Mouse (Mus musculus): ENCODE measurements around the gene Smg8. TPM values are rescaled to one million over a fixed set of nuclear protein-coding genes. Genes with fewer than 3 reads are reported as not detected.

Gene Smg8
- total and polyA plus RNA-seq, 3 experiments, result 21.5 to 29.4 (median 27.9) TPM

- in situ Hi-C loops (cut with MboI; ENCODE audit: low pct_ligation_motif_present, low pct_unique_long_range_greater_than_20kb, low sequenced_read_pairs), result no loop called here
Measured at GRCm38 (mm10) chr11:87136233-87136632, 49.7 kb upstream of the Smg8 start.

GRCm38 (mm10) chr11:87126824-87127816 is 40.5 kb upstream of the Smg8 start, which contains the start of gene Trim37:
Gene Trim37, plus strand, starts transcription at chr11:87127077.
- in situ Hi-C loops (cut with MboI; ENCODE audit: low pct_ligation_motif_present, low pct_unique_long_range_greater_than_20kb, low sequenced_read_pairs), result no loop called here
- peak within 1 kb of the TSS; percentile 34 for H3K27ac ChIP-seq (ENCODE audit: insufficient read depth, low read depth)
- dilution Hi-C loops (cut with MboI; ENCODE audit: extremely low pct_ligation_motif_present, extremely low pct_unique_long_range_greater_than_20kb, low sequenced_read_pairs), result no loop called here
- no peaks in the 10 kb centered on the region for H3K9me3 ChIP-seq (replicated peaks; ENCODE audit: low read length)
- H3K4me3 ChIP-seq (replicated peaks in 1 of 3; ENCODE audit: low read depth in 2 of 3, low read length in 2 of 3, poor library complexity in 1 of 3), result peak within 1 kb of the TSS; percentile 66 to 94 (median 77)
- H3K79me2 ChIP-seq (replicated peaks; ENCODE audit: control insufficient read depth, extremely low read depth, insufficient read depth, poor library complexity, severe bottlenecking), result peaks cover 11% of the 10 kb centered on the region
- H3K4me1 ChIP-seq (ENCODE audit: control insufficient read depth in 1 of 2, insufficient read depth in 2 of 2), result peaks cover 3 to 29% of the 10 kb centered on the region in 2 experiments
- DNase-seq (ENCODE audit: extremely low read depth), result peak; percentile 91
- peak within 1 kb of the TSS; percentile 65 for H3K9ac ChIP-seq (ENCODE audit: insufficient read depth, low read depth)
- H3K27me3 ChIP-seq (replicated peaks), result no peaks in the 10 kb centered on the region
- peak within 1 kb of the TSS; percentile 89 for H3K4me2 ChIP-seq (ENCODE audit: insufficient read depth, low read depth, poor library complexity, severe bottlenecking)
- peaks cover 11 to 45% of the 10 kb centered on the region in 2 experiments for H3K36me3 ChIP-seq (replicated peaks in 1 of 2; ENCODE audit: control insufficient read depth in 1 of 2, insufficient read depth in 1 of 2, low read length in 1 of 2)
- no peak for TF ChIP-seq MEF2A (IDR thresholded peaks at IDR 0.05; ENCODE audit: borderline replicate concordance, low read depth, low read length)
- no peak for TF ChIP-seq PAX5 (IDR thresholded peaks at IDR 0.05; ENCODE audit: low read length)
- peak; percentile 87 for TF ChIP-seq NELFE (IDR thresholded peaks at IDR 0.05; ENCODE audit: low read depth, low read length)
- peak; percentile 57; the same call in 1 of the 2 replicates for TF ChIP-seq MAZ (IDR thresholded peaks at IDR 0.05; ENCODE audit: low read depth, low read length)
- no peak; the same call in 1 of the 2 replicates for TF ChIP-seq MAFK (IDR thresholded peaks at IDR 0.05; ENCODE audit: insufficient replicate concordance, low read length)
- no peak for TF ChIP-seq JUN (IDR thresholded peaks at IDR 0.05; ENCODE audit: insufficient read depth, low read depth, low read length)
- TF ChIP-seq USF2 (conservative IDR thresholded peaks at IDR 0.05; ENCODE audit: low read depth, low read length), result peak; percentile 53; the same call in 1 of the 2 replicates
- peak; percentile 81 for TF ChIP-seq ZMIZ1 (IDR thresholded peaks at IDR 0.05; ENCODE audit: low read depth, low read length)
- no peak for TF ChIP-seq CTCF (conservative IDR thresholded peaks at IDR 0.05 in 1 of 2, IDR thresholded peaks at IDR 0.05 in 1 of 2; ENCODE audit: low read depth in 2 of 2, low read length in 2 of 2)
- peak; percentile 26; the same call in 1 of the 2 replicates for TF ChIP-seq MYC (IDR thresholded peaks at IDR 0.05; ENCODE audit: low read depth, low read length)
- TF ChIP-seq BHLHE40 (IDR thresholded peaks at IDR 0.05; ENCODE audit: low read depth, low read length), result peak; percentile 75
- TF ChIP-seq TBP (conservative IDR thresholded peaks at IDR 0.05; ENCODE audit: low read depth, low read length), result no peak
- TF ChIP-seq HCFC1 (IDR thresholded peaks at IDR 0.05; ENCODE audit: low read depth, low read length), result peak; percentile 56
- peak; percentile 30; the same call in 1 of the 2 replicates for TF ChIP-seq TCF12 (IDR thresholded peaks at IDR 0.05; ENCODE audit: low read depth, low read length)
- TF ChIP-seq IRF4 (IDR thresholded peaks at IDR 0.05; ENCODE audit: low read depth, low read length), result no peak
- TF ChIP-seq EP300 (IDR thresholded peaks at IDR 0.05; ENCODE audit: low read length), result no peak
- TF ChIP-seq POLR2A (IDR thresholded peaks at IDR 0.05; ENCODE audit: low read depth, low read length), result peak; percentile 91
- no peak for TF ChIP-seq ZKSCAN1 (IDR thresholded peaks at IDR 0.05; ENCODE audit: borderline replicate concordance, low read depth, low read length)
- TF ChIP-seq NRF1 (IDR thresholded peaks at IDR 0.05; ENCODE audit: low read depth, low read length), result peak; percentile 84
- TF ChIP-seq GABPA (IDR thresholded peaks at IDR 0.05; ENCODE audit: insufficient replicate concordance, low read depth, low read length), result no peak
- TF ChIP-seq UBTF (IDR thresholded peaks at IDR 0.05; ENCODE audit: low read depth, low read length), result peak; percentile 82; the same call in 1 of the 2 replicates
- TF ChIP-seq ZNF384 (IDR thresholded peaks at IDR 0.05; ENCODE audit: low read depth, low read length), result 0 out of 2 replicates have a peak, but pooled peaks have one; percentile 47
- TF ChIP-seq RCOR1 (conservative IDR thresholded peaks at IDR 0.05; ENCODE audit: low read depth, low read length), result no peak

More at GRCm38 (mm10) chr11:87136233-87136632, 49.7 kb upstream of the Smg8 start:
- DNase-seq (ENCODE audit: extremely low read depth), result no peak
- dilution Hi-C loops (cut with MboI; ENCODE audit: extremely low pct_ligation_motif_present, extremely low pct_unique_long_range_greater_than_20kb, low sequenced_read_pairs), result no loop called here
- H3K27me3 ChIP-seq (replicated peaks), result no peaks in the 10 kb centered on the region
- no peak overlapping the region for H3K9ac ChIP-seq (ENCODE audit: insufficient read depth, low read depth)
- H3K79me2 ChIP-seq (replicated peaks; ENCODE audit: control insufficient read depth, extremely low read depth, insufficient read depth, poor library complexity, severe bottlenecking), result no peaks in the 10 kb centered on the region
- H3K4me3 ChIP-seq (replicated peaks in 1 of 3; ENCODE audit: low read depth in 2 of 3, low read length in 2 of 3, poor library complexity in 1 of 3), result no peak overlapping the region
- peaks cover 0 to 2% of the 10 kb centered on the region in 2 experiments; a peak in 1 of 4 replicates for H3K4me1 ChIP-seq (ENCODE audit: control insufficient read depth in 1 of 2, insufficient read depth in 2 of 2)
- no peak overlapping the region for H3K27ac ChIP-seq (ENCODE audit: insufficient read depth, low read depth)
- no peak for TF ChIP-seq ZNF384 (IDR thresholded peaks at IDR 0.05; ENCODE audit: low read depth, low read length)
- TF ChIP-seq MXI1 (IDR thresholded peaks at IDR 0.05; ENCODE audit: low read depth, low read length), result no peak
- TF ChIP-seq JUND (conservative IDR thresholded peaks at IDR 0.05; ENCODE audit: low read depth, low read length), result no peak
- TF ChIP-seq NRF1 (IDR thresholded peaks at IDR 0.05; ENCODE audit: low read depth, low read length), result no peak
- TF ChIP-seq ELF1 (IDR thresholded peaks at IDR 0.05; ENCODE audit: low read depth, low read length), result no peak
- TF ChIP-seq CHD1 (IDR thresholded peaks at IDR 0.05; ENCODE audit: low read depth, low read length), result no peak
- TF ChIP-seq JUN (IDR thresholded peaks at IDR 0.05; ENCODE audit: insufficient read depth, low read depth, low read length), result no peak
- TF ChIP-seq GABPA (IDR thresholded peaks at IDR 0.05; ENCODE audit: insufficient replicate concordance, low read depth, low read length), result no peak
- no peak for TF ChIP-seq SMC3 (IDR thresholded peaks at IDR 0.05; ENCODE audit: low read depth, low read length)
- no peak for TF ChIP-seq KAT2A (IDR thresholded peaks at IDR 0.05; ENCODE audit: insufficient replicate concordance, low read length)
- TF ChIP-seq EP300 (IDR thresholded peaks at IDR 0.05; ENCODE audit: low read length), result no peak
- no peak for TF ChIP-seq POLR2A (IDR thresholded peaks at IDR 0.05; ENCODE audit: low read depth, low read length)
- TF ChIP-seq USF1 (IDR thresholded peaks at IDR 0.05; ENCODE audit: low read depth, low read length), result no peak
- TF ChIP-seq IRF4 (IDR thresholded peaks at IDR 0.05; ENCODE audit: low read depth, low read length), result no peak
- no peak for TF ChIP-seq UBTF (IDR thresholded peaks at IDR 0.05; ENCODE audit: low read depth, low read length)
- TF ChIP-seq MEF2A (IDR thresholded peaks at IDR 0.05; ENCODE audit: borderline replicate concordance, low read depth, low read length), result no peak
- TF ChIP-seq MAZ (IDR thresholded peaks at IDR 0.05; ENCODE audit: low read depth, low read length), result no peak
- TF ChIP-seq HCFC1 (IDR thresholded peaks at IDR 0.05; ENCODE audit: low read depth, low read length), result no peak
- no peak for TF ChIP-seq RAD21 (IDR thresholded peaks at IDR 0.05; ENCODE audit: low read depth, low read length)
- H3K9me3 ChIP-seq (replicated peaks; ENCODE audit: low read length), result no peaks in the 10 kb centered on the region
- peaks cover 5 to 53% of the 10 kb centered on the region in 2 experiments for H3K36me3 ChIP-seq (replicated peaks in 1 of 2; ENCODE audit: control insufficient read depth in 1 of 2, insufficient read depth in 1 of 2, low read length in 1 of 2)
- H3K4me2 ChIP-seq (ENCODE audit: insufficient read depth, low read depth, poor library complexity, severe bottlenecking), result no peak overlapping the region
